Comparison of ENCODE assay signal across 21 mouse cellular contexts in the genomic region with DNA sequence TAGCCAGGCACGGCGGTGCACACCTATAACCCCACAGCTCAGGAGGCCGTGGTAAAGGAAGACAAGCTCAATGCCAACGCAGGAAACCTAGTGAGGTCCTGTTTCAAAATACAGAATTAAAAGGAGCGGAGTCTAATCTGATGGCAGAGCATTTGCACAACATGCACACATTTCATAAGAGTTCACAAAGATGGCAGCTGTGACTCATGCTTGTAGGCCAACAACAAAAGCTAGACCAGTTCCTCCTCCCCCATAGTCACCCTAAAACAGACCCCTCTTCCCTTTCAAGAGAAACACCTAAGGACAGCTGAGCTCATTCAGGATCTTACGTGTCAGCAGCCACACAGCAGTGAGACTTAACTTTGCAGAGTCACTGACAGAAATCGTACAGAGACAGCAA.
"Had no signal": no experiment of that assay in that cellular context is flagged by ENCODE, and none has a peak within 500 bp of the region (broad histone marks: within the 10 kb centered on the region; RNA-seq: fewer than 3 reads in every experiment).

No protein-coding gene starts in this region.

- DNase-seq: heart, postnatal 10 days; heart, postnatal 14 days; heart, postnatal 36 days; heart, postnatal 4 days; kidney, adult 11 months; kidney, adult 18-20 months; kidney, adult 2 months; kidney, adult 8-10 months; kidney, adult 9 months; kidney, postnatal 10 days; kidney, postnatal 14 days; kidney, postnatal 25 days; kidney, postnatal 36 days; kidney, postnatal 4 days; layer of hippocampus, adult 9-11 months; layer of hippocampus, postnatal 36 days had no signal

- ATAC-seq: hindbrain, embryonic 16.5 days; hindbrain, postnatal 0 days; intestine, embryonic 15.5 days; intestine, embryonic 16.5 days; intestine, postnatal 0 days had no signal
